Mouse (Mus musculus): ENCODE measurements at regions not wholly inside any gene's neighbourhood (a gene's known extent, or its start where the extent isn't known, plus 50 kb on each side); places are given as distances from the start of the nearest gene placed in this dataset.

DNA sequence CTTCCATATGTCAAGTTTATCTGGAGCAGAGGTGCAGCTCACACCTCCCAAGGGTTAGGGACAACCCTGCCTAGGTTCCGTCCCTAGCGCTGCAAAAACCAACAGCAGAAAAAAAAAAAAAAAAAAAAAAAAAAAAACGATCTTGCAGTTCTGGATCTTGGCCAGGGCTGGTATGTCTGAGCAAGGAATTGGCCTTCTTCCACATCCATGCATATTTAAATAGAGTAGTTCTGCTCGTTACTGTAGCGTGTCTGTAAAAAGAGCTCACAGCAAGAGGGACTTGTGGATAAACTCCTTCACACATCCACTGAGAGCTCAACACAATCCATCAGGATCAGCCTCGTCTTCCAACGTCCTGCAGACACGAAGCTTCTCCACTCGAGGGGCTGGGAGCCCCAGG, 639.4 kb upstream of the Adam5 start:
- Histone ChIP-seq H3K9ac (replicated peaks; ENCODE audit: low read depth) (no peak overlapping the region), H3K36me3 (ENCODE audit: insufficient read depth, low read length) (no peaks in the 10 kb centered on the region), H3K27ac (ENCODE audit: low read length) (no peak overlapping the region), H3K4me3 (ENCODE audit: low read depth, low read length) (no peak overlapping the region), H3K4me1 (ENCODE audit: insufficient read depth, low read depth, low read length) (peaks cover 17% of the 10 kb centered on the region; the same call in 1 of the 2 replicates), H3K9me3 (ENCODE audit: low read length) (no peaks in the 10 kb centered on the region), H3K4me2 (replicated peaks; ENCODE audit: low read depth, low read length) (no peak overlapping the region), H3K27me3 (replicated peaks; ENCODE audit: insufficient read depth, low read length) (no peaks in the 10 kb centered on the region)
- 15% methylated on average over 9 of the region's 9 CpGs for WGBS
- ATAC-seq (no peak), DNase-seq (ENCODE audit: low spot score) (peak; percentile 62)
- TF ChIP-seq EP300 (IDR thresholded peaks at IDR 0.05): no peak
- no peak for TF ChIP-seq CTCF (IDR thresholded peaks at IDR 0.05)

DNA sequence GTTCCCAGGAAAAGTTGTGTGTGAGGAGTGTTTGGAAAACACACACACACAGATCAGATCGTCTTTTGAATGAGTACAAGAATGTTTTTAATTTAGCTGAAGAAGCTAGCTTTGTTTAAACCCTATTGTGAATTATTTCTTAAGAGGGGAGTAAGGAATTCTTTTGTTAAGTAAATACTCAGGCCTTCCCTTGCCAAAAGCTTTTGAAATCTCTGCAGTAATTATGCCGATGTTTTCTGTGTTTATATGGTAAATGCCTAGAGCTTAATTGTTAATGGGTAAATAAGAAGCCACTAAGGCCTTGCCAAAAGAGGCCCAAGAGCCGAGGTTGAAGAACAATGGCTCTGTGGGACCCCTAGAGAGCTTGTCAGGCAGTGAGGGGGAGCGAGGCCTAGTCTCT, 638.3 kb upstream of the Adam5 start:
- Histone ChIP-seq H3K4me2 (replicated peaks; ENCODE audit: low read depth, low read length) (no peak overlapping the region), H3K36me3 (ENCODE audit: insufficient read depth, low read length) (no peaks in the 10 kb centered on the region), H3K27me3 (replicated peaks; ENCODE audit: insufficient read depth, low read length) (no peaks in the 10 kb centered on the region), H3K9me3 (ENCODE audit: low read length) (no peaks in the 10 kb centered on the region), H3K27ac (ENCODE audit: low read length) (peak overlapping the region; percentile 15), H3K4me1 (ENCODE audit: insufficient read depth, low read depth, low read length) (peaks cover 17% of the 10 kb centered on the region; the same call in 1 of the 2 replicates), H3K9ac (replicated peaks; ENCODE audit: low read depth) (no peak overlapping the region), H3K4me3 (ENCODE audit: low read depth, low read length) (no peak overlapping the region)
- no peak for TF ChIP-seq CTCF (IDR thresholded peaks at IDR 0.05)
- no peak for TF ChIP-seq EP300 (IDR thresholded peaks at IDR 0.05)
- DNase-seq (ENCODE audit: low spot score) (peak; percentile 68), ATAC-seq (no peak)
- WGBS: 19% methylated on average over 4 of the region's 4 CpGs

DNA sequence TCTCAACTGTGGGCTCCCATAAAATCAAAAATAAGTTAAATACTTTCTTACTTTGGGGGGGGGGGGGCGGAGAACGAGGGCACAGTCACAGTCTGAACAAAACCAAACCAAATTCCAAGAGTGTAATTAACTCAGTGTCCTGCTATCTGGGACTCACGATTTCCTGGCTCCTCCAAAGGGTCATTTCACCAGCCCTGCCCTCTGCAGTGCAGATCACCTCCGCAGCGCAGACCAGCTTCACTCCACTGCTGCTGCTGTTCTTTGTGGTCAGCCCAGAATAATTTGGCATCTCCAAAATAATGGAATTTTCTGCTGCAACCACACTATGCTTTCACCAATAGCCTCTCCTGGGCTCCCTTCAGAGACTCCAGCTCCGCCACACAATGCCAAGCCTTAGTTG, 631.5 kb upstream of the Adam5 start:
- no peak overlapping the region for H3K4me2 ChIP-seq (replicated peaks; ENCODE audit: low read depth, low read length)
- no peaks in the 10 kb centered on the region for H3K4me1 ChIP-seq (ENCODE audit: insufficient read depth, low read depth, low read length)
- H3K27me3 ChIP-seq (replicated peaks; ENCODE audit: insufficient read depth, low read length): no peaks in the 10 kb centered on the region
- H3K36me3 ChIP-seq (ENCODE audit: insufficient read depth, low read length): no peaks in the 10 kb centered on the region
- H3K27ac ChIP-seq (ENCODE audit: low read length): no peak overlapping the region
- no peak overlapping the region for H3K9ac ChIP-seq (replicated peaks; ENCODE audit: low read depth)
- WGBS: 60% methylated on average over 6 of the region's 6 CpGs
- no peak overlapping the region for H3K4me3 ChIP-seq (ENCODE audit: low read depth, low read length)
- no peaks in the 10 kb centered on the region; the same call in 1 of the 2 replicates for H3K9me3 ChIP-seq (ENCODE audit: low read length)
- TF ChIP-seq EP300 (IDR thresholded peaks at IDR 0.05): no peak
- TF ChIP-seq CTCF (IDR thresholded peaks at IDR 0.05): no peak
- ATAC-seq (no peak), DNase-seq (ENCODE audit: low spot score) (no peak)

DNA sequence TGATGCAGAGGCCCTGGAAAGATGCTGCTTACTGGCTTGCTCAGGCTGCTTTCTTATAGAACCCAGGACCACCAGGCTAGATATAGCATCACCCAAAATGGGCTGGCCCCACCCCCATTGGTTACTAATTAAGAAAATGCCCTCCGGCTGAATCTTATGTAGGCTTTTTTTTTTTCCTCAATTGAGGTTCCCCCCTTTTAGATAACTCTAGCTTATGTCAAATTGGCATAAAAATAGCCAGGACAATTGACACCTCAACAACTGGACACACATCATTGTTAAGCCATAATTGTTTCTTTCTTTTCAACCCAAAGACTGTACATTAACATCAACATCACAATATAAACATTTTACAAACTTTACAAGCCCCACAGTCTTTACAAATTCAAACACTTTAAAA, 630.8 kb upstream of the Adam5 start:
- Histone ChIP-seq H3K27me3 (replicated peaks; ENCODE audit: insufficient read depth, low read length) (no peaks in the 10 kb centered on the region), H3K4me1 (ENCODE audit: insufficient read depth, low read depth, low read length) (no peaks in the 10 kb centered on the region), H3K4me2 (replicated peaks; ENCODE audit: low read depth, low read length) (no peak overlapping the region), H3K4me3 (ENCODE audit: low read depth, low read length) (no peak overlapping the region), H3K27ac (ENCODE audit: low read length) (no peak overlapping the region), H3K9me3 (ENCODE audit: low read length) (no peaks in the 10 kb centered on the region; the same call in 1 of the 2 replicates), H3K36me3 (ENCODE audit: insufficient read depth, low read length) (no peaks in the 10 kb centered on the region), H3K9ac (replicated peaks; ENCODE audit: low read depth) (no peak overlapping the region)
- ATAC-seq: no peak
- 75% methylated on average over 1 of the region's 1 CpGs for WGBS
- no peak for TF ChIP-seq CTCF (IDR thresholded peaks at IDR 0.05)
- TF ChIP-seq EP300 (IDR thresholded peaks at IDR 0.05): no peak
- DNase-seq (ENCODE audit: low spot score): no peak

DNA sequence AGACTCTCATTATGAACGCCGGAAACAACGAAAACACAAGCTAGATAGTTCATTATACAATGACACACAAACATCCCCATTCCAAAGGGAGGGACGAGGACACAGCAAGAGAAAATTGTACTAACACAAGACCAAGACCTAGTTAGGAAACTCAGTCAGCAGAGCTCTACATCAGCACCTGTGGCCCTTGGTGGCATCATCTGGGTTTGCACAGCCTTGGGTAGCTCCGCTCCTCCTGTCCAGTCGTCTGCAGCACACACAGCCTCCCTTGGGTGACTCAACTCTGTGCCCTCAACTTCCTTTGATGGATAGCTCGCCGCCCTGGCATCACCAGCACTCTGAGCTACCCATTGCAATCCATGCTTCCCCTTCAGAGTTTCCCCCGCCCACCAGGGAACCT, 629.7 kb upstream of the Adam5 start:
- no peak overlapping the region for H3K9ac ChIP-seq (replicated peaks; ENCODE audit: low read depth)
- no peaks in the 10 kb centered on the region for H3K27me3 ChIP-seq (replicated peaks; ENCODE audit: insufficient read depth, low read length)
- H3K27ac ChIP-seq (ENCODE audit: low read length): no peak overlapping the region
- no peaks in the 10 kb centered on the region for H3K36me3 ChIP-seq (ENCODE audit: insufficient read depth, low read length)
- no peak for TF ChIP-seq EP300 (IDR thresholded peaks at IDR 0.05)
- no peak for TF ChIP-seq CTCF (IDR thresholded peaks at IDR 0.05)
- no peak overlapping the region for H3K4me2 ChIP-seq (replicated peaks; ENCODE audit: low read depth, low read length)
- DNase-seq (ENCODE audit: low spot score) (no peak), ATAC-seq (no peak)
- no peaks in the 10 kb centered on the region for H3K4me1 ChIP-seq (ENCODE audit: insufficient read depth, low read depth, low read length)
- WGBS: 91% methylated on average over 9 of the region's 9 CpGs
- H3K4me3 ChIP-seq (ENCODE audit: low read depth, low read length): no peak overlapping the region
- H3K9me3 ChIP-seq (ENCODE audit: low read length): no peaks in the 10 kb centered on the region; the same call in 1 of the 2 replicates

- no peaks in the 10 kb centered on the region for H3K4me1 ChIP-seq (ENCODE audit: insufficient read depth, low read depth, low read length)
- TF ChIP-seq EP300 (IDR thresholded peaks at IDR 0.05) (no peak), CTCF (IDR thresholded peaks at IDR 0.05) (no peak)
- no peak overlapping the region for H3K4me2 ChIP-seq (replicated peaks; ENCODE audit: low read depth, low read length)
- H3K9ac ChIP-seq (replicated peaks; ENCODE audit: low read depth): no peak overlapping the region
- H3K4me3 ChIP-seq (ENCODE audit: low read depth, low read length): no peak overlapping the region
- no peaks in the 10 kb centered on the region for H3K27me3 ChIP-seq (replicated peaks; ENCODE audit: insufficient read depth, low read length)
- H3K9me3 ChIP-seq (ENCODE audit: low read length): no peaks in the 10 kb centered on the region; the same call in 1 of the 2 replicates
- no peak for DNase-seq (ENCODE audit: low spot score)
- no peak for ATAC-seq
- no peaks in the 10 kb centered on the region for H3K36me3 ChIP-seq (ENCODE audit: insufficient read depth, low read length)
- no peak overlapping the region for H3K27ac ChIP-seq (ENCODE audit: low read length)
These were observed 626.4 kb upstream of the Adam5 start for GRCm38 (mm10) chr8:25450544-25450943.

GRCm38 (mm10) chr8:25449590-25449989, 625.4 kb upstream of the Adam5 start:
- no peak overlapping the region for H3K27ac ChIP-seq (ENCODE audit: low read length)
- H3K9ac ChIP-seq (replicated peaks; ENCODE audit: low read depth): no peak overlapping the region
- ATAC-seq: no peak
- no peaks in the 10 kb centered on the region for H3K27me3 ChIP-seq (replicated peaks; ENCODE audit: insufficient read depth, low read length)
- no peaks in the 10 kb centered on the region for H3K4me1 ChIP-seq (ENCODE audit: insufficient read depth, low read depth, low read length)
- no peaks in the 10 kb centered on the region for H3K36me3 ChIP-seq (ENCODE audit: insufficient read depth, low read length)
- H3K4me3 ChIP-seq (ENCODE audit: low read depth, low read length): no peak overlapping the region
- TF ChIP-seq EP300 (IDR thresholded peaks at IDR 0.05) (no peak), CTCF (IDR thresholded peaks at IDR 0.05) (no peak)
- no peak overlapping the region for H3K4me2 ChIP-seq (replicated peaks; ENCODE audit: low read depth, low read length)
- no peak for DNase-seq (ENCODE audit: low spot score)
- WGBS: 86% methylated on average over 4 of the region's 4 CpGs
- H3K9me3 ChIP-seq (ENCODE audit: low read length): no peaks in the 10 kb centered on the region; the same call in 1 of the 2 replicates

Measured in lung, postnatal 0 days (tissue).